Mouse (Mus musculus): ENCODE data around the gene Ripk3. TPM values are rescaled to one million over a fixed set of nuclear protein-coding genes. Genes with fewer than 3 reads are reported as not detected.

Gene Ripk3
- polyA plus RNA-seq, 1 experiment = 0.28 TPM

GRCm38 (mm10) chr14:55822435-55822990 lies 33.8 kb upstream of the Ripk3 start:
- Histone ChIP-seq H3K27me3 (ENCODE audit: control insufficient read depth, insufficient read depth, insufficient read length) (no peaks in the 10 kb centered on the region), H3K4me3 (peak overlapping the region; percentile 31), H3K79me2 (ENCODE audit: control insufficient read depth, insufficient read depth) (no peaks in the 10 kb centered on the region), H3ac (ENCODE audit: control insufficient read depth, insufficient read length) (no peak overlapping the region), H3K4me2 (ENCODE audit: low read depth) (peak overlapping the region; percentile 83), H3K36me3 (ENCODE audit: control insufficient read depth, insufficient read depth) (no peaks in the 10 kb centered on the region)
- no peak for TF ChIP-seq MAX (IDR thresholded peaks at IDR 0.05; ENCODE audit: low read depth)
- TF ChIP-seq MYOG (IDR thresholded peaks at IDR 0.05; ENCODE audit: control insufficient read depth in 1 of 3, insufficient read depth in 1 of 3, insufficient read length in 2 of 3, low read depth in 2 of 3) = no peak
- TF ChIP-seq TCF3 (IDR thresholded peaks at IDR 0.05; ENCODE audit: insufficient read length, low read depth) = no peak
- TF ChIP-seq REST (IDR thresholded peaks at IDR 0.05; ENCODE audit: insufficient read depth, insufficient read length) = no peak
- TF ChIP-seq TCF12 (IDR thresholded peaks at IDR 0.05; ENCODE audit: insufficient read depth, poor library complexity, severe bottlenecking) = no peak
- no peak for TF ChIP-seq POLR2AphosphoS2 (IDR thresholded peaks at IDR 0.05; ENCODE audit: insufficient read length, low read depth)
- TF ChIP-seq MYOD1 (IDR thresholded peaks at IDR 0.05; ENCODE audit: control insufficient read depth in 1 of 3, insufficient read length in 2 of 3, low read depth in 2 of 3) = no peak
- TF ChIP-seq CEBPB (IDR thresholded peaks at IDR 0.05; ENCODE audit: insufficient read depth, poor library complexity, severe bottlenecking) = no peak
- TF ChIP-seq SRF (IDR thresholded peaks at IDR 0.05; ENCODE audit: control insufficient read depth, insufficient read length, low read depth) = no peak
- no peak for TF ChIP-seq USF1 (IDR thresholded peaks at IDR 0.05; ENCODE audit: low read depth)
- TF ChIP-seq POLR2A (IDR thresholded peaks at IDR 0.05; ENCODE audit: insufficient read length, low read depth) = no peak
- TF ChIP-seq E2F4 (IDR thresholded peaks at IDR 0.05; ENCODE audit: insufficient read depth) = no peak

GRCm38 (mm10) chr14:55820576-55820975 lies 31.9 kb upstream of the Ripk3 start:
- TF ChIP-seq REST (IDR thresholded peaks at IDR 0.05; ENCODE audit: insufficient read depth, insufficient read length) (no peak), E2F4 (IDR thresholded peaks at IDR 0.05; ENCODE audit: insufficient read depth) (no peak), POLR2AphosphoS2 (IDR thresholded peaks at IDR 0.05; ENCODE audit: insufficient read length, low read depth) (no peak), SRF (IDR thresholded peaks at IDR 0.05; ENCODE audit: control insufficient read depth, insufficient read length, low read depth) (no peak), TCF3 (IDR thresholded peaks at IDR 0.05; ENCODE audit: insufficient read length, low read depth) (no peak)
- no peaks in the 10 kb centered on the region for H3K36me3 ChIP-seq (ENCODE audit: control insufficient read depth, insufficient read depth)
- H3K4me2 ChIP-seq (ENCODE audit: low read depth) = no peak overlapping the region
- no peak overlapping the region for H3K4me3 ChIP-seq
- H3K27me3 ChIP-seq (ENCODE audit: control insufficient read depth, insufficient read depth, insufficient read length) = no peaks in the 10 kb centered on the region
- no peak overlapping the region for H3ac ChIP-seq (ENCODE audit: control insufficient read depth, insufficient read length)
- H3K79me2 ChIP-seq (ENCODE audit: control insufficient read depth, insufficient read depth) = no peaks in the 10 kb centered on the region

DNA sequence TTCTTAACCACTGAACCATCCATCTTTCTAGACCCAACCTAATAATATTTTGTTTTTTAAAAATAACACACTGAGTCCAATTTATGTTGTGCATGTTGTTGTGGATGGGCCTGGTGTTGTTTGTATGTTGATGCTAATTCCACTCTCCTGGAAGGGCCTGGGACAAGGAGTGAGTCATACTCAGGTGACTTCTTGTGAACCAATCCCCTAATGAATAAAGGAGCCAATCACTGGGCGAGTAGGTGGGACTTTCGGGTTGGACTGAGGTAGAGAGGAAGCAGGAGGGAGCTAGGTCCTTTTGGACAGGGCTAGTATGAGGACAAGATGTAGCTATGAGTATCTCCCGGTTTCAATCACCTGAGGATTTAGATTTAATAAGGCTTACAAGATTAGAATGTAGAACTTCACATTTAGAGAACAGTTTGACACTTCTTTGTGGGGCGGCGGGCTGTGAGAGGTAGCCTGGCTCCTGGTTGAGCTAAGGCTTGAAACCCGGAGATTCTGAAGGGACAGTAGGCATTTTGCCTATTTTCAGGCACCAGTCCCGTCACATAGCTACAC lies 31.3 kb upstream of the Ripk3 start:
- TF ChIP-seq POLR2AphosphoS2 (IDR thresholded peaks at IDR 0.05; ENCODE audit: insufficient read length, low read depth) = no peak
- TF ChIP-seq SRF (IDR thresholded peaks at IDR 0.05; ENCODE audit: control insufficient read depth, insufficient read length, low read depth) = no peak
- no peak for TF ChIP-seq USF1 (IDR thresholded peaks at IDR 0.05; ENCODE audit: low read depth)
- no peak for TF ChIP-seq POLR2A (IDR thresholded peaks at IDR 0.05; ENCODE audit: insufficient read length, low read depth)
- TF ChIP-seq REST (IDR thresholded peaks at IDR 0.05; ENCODE audit: insufficient read depth, insufficient read length) = no peak
- no peak for TF ChIP-seq CEBPB (IDR thresholded peaks at IDR 0.05; ENCODE audit: insufficient read depth, poor library complexity, severe bottlenecking)
- TF ChIP-seq TCF3 (IDR thresholded peaks at IDR 0.05; ENCODE audit: insufficient read length, low read depth) = no peak
- TF ChIP-seq TCF12 (IDR thresholded peaks at IDR 0.05; ENCODE audit: insufficient read depth, poor library complexity, severe bottlenecking) = no peak
- no peak for TF ChIP-seq MYOG (IDR thresholded peaks at IDR 0.05; ENCODE audit: control insufficient read depth in 1 of 3, insufficient read depth in 1 of 3, insufficient read length in 2 of 3, low read depth in 2 of 3)
- TF ChIP-seq MYOD1 (IDR thresholded peaks at IDR 0.05; ENCODE audit: control insufficient read depth in 1 of 3, insufficient read length in 2 of 3, low read depth in 2 of 3) = no peak
- H3K36me3 ChIP-seq (ENCODE audit: control insufficient read depth, insufficient read depth) = no peaks in the 10 kb centered on the region
- H3K27me3 ChIP-seq (ENCODE audit: control insufficient read depth, insufficient read depth, insufficient read length) = no peaks in the 10 kb centered on the region
- no peak overlapping the region for H3K4me3 ChIP-seq
- H3K4me2 ChIP-seq (ENCODE audit: low read depth) = no peak overlapping the region
- H3ac ChIP-seq (ENCODE audit: control insufficient read depth, insufficient read length) = no peak overlapping the region
- H3K79me2 ChIP-seq (ENCODE audit: control insufficient read depth, insufficient read depth) = no peaks in the 10 kb centered on the region

GRCm38 (mm10) chr14:55815310-55815751 lies 26.7 kb upstream of the Ripk3 start:
- H3K4me3 ChIP-seq = no peak overlapping the region
- no peak overlapping the region for H3K4me2 ChIP-seq (ENCODE audit: low read depth)
- TF ChIP-seq POLR2A (IDR thresholded peaks at IDR 0.05; ENCODE audit: insufficient read length, low read depth) = no peak
- TF ChIP-seq MAX (IDR thresholded peaks at IDR 0.05; ENCODE audit: low read depth) = no peak
- no peak for TF ChIP-seq POLR2AphosphoS2 (IDR thresholded peaks at IDR 0.05; ENCODE audit: insufficient read length, low read depth)
- no peak for TF ChIP-seq MYOD1 (IDR thresholded peaks at IDR 0.05; ENCODE audit: control insufficient read depth in 1 of 3, insufficient read length in 2 of 3, low read depth in 2 of 3)
- TF ChIP-seq E2F4 (IDR thresholded peaks at IDR 0.05; ENCODE audit: insufficient read depth) = no peak
- no peak for TF ChIP-seq SRF (IDR thresholded peaks at IDR 0.05; ENCODE audit: control insufficient read depth, insufficient read length, low read depth)
- TF ChIP-seq REST (IDR thresholded peaks at IDR 0.05; ENCODE audit: insufficient read depth, insufficient read length) = no peak
- TF ChIP-seq TCF3 (IDR thresholded peaks at IDR 0.05; ENCODE audit: insufficient read length, low read depth) = no peak
- TF ChIP-seq TCF12 (IDR thresholded peaks at IDR 0.05; ENCODE audit: insufficient read depth, poor library complexity, severe bottlenecking) = no peak
- no peak for TF ChIP-seq MYOG (IDR thresholded peaks at IDR 0.05; ENCODE audit: control insufficient read depth in 1 of 3, insufficient read depth in 1 of 3, insufficient read length in 2 of 3, low read depth in 2 of 3)
- no peak for TF ChIP-seq CEBPB (IDR thresholded peaks at IDR 0.05; ENCODE audit: insufficient read depth, poor library complexity, severe bottlenecking)
- no peak for TF ChIP-seq USF1 (IDR thresholded peaks at IDR 0.05; ENCODE audit: low read depth)

More at GRCm38 (mm10) chr14:55815310-55815751, 26.7 kb upstream of the Ripk3 start:
- Histone ChIP-seq H3K27me3 (ENCODE audit: control insufficient read depth, insufficient read depth, insufficient read length) (no peaks in the 10 kb centered on the region), H3ac (ENCODE audit: control insufficient read depth, insufficient read length) (no peak overlapping the region), H3K79me2 (ENCODE audit: control insufficient read depth, insufficient read depth) (no peaks in the 10 kb centered on the region), H3K36me3 (ENCODE audit: control insufficient read depth, insufficient read depth) (no peaks in the 10 kb centered on the region)

Measured in myocyte (in vitro differentiated cells).